Mouse (Mus musculus) heart, adult 2 months (tissue): ENCODE data around the gene Smim1. TPM values are rescaled to one million over a fixed set of nuclear protein-coding genes. Genes with fewer than 3 reads are reported as not detected.
A peak's percentile ranks its signal among the peaks of the same experiment; 100 is the strongest.

Experiments used
- DNase-seq, 2 experiments: peaks; one replicate each; pipeline ENCODE4 v3.0.0; 2021
- H3K27ac ChIP-seq: fragments of 200-600 bp; 2 replicates; pipeline ENCODE4 v1.8.1; 2022
- H3K27me3 ChIP-seq: fragments of 200-500 bp; 2 replicates; pipeline ENCODE4 v1.6.1; 2012; ENCODE audit warnings: mild to moderate bottlenecking, low read length, inconsistent platforms, mixed read lengths; ENCODE audit not compliant: control insufficient read depth, insufficient read depth
- H3K36me3 ChIP-seq: fragments of 200-500 bp; 2 replicates; pipeline ENCODE4 v1.6.1; 2012; ENCODE audit warnings: low read length, inconsistent platforms; ENCODE audit not compliant: control insufficient read depth, insufficient read depth
- H3K4me1 ChIP-seq: fragments of 200-500 bp; 2 replicates; pipeline ENCODE4 v1.6.1; 2011; ENCODE audit warnings: low read length; ENCODE audit not compliant: control insufficient read depth, insufficient read depth
- H3K4me3 ChIP-seq: fragments of 200-600 bp; 2 replicates; pipeline ENCODE4 v1.8.1; 2022
- H3K79me2 ChIP-seq: fragments of 200-500 bp; replicated peaks from 2 replicates; pipeline ENCODE4 v1.6.1; 2012; ENCODE audit warnings: mild to moderate bottlenecking, inconsistent platforms, low read length, moderate library complexity, mixed read lengths; ENCODE audit not compliant: control insufficient read depth, insufficient read depth
- H3K9ac ChIP-seq: fragments of 200-500 bp; 2 replicates; pipeline ENCODE4 v1.6.1; 2012; ENCODE audit warnings: low read depth, mild to moderate bottlenecking, control low read depth, inconsistent platforms, low read length, mixed read lengths
- CTCF ChIP-seq: fragments of 200-600 bp; IDR thresholded peaks from 2 replicates; pipeline ENCODE4 v1.8.1; 2022; ENCODE audit warnings: antibody characterized with exemption, mild to moderate bottlenecking, moderate library complexity
- EP300 ChIP-seq: fragments of 200-500 bp; IDR thresholded peaks from 2 replicates; pipeline ENCODE4 v1.6.1; 2011; ENCODE audit warnings: low read depth, low read length, control low read depth; ENCODE audit not compliant: insufficient read depth
- POLR2A ChIP-seq: fragments of 200-500 bp; IDR thresholded peaks from 2 replicates; pipeline ENCODE4 v1.6.1; 2011; ENCODE audit warnings: mild to moderate bottlenecking, low read depth, low read length, control low read depth; ENCODE audit not compliant: insufficient read depth
- WGBS: fragments of 180-500 bp; shearing (Covaris S2); methylation state at CpG from one replicate; pipeline ENCODE4 v1.1.7; 2018; 5-methylcytosine and 5-hydroxymethylcytosine counted together
- intact Hi-C: fragments of 180-260 bp; cut with DNase I; formaldehyde crosslinking; loops from one replicate; pipeline ENCODE4 v1.15.1; 2025
- polyA plus RNA-seq: library from polyadenylated mRNA; depleted of rRNA; stranded (reverse); fragments of >200 nt; gene quantifications from 2 replicates; pipeline ENCODE4 v1.2.3, GENCODE M21; 2012
- total RNA-seq, 2 experiments: library from RNA; stranded (reverse); gene quantifications; 2 replicates each; pipeline ENCODE4 v1.2.3; 2021

Smim1 gene
- total and polyA plus RNA-seq, 3 experiments = 5.7 to 24.7 (median 7.8) TPM

GRCm38 (mm10) chr4:154057696-154058095, 31.7 kb upstream of the Smim1 start:
- no peaks in the 10 kb centered on the region; the same call in 1 of the 2 replicates for H3K4me1 ChIP-seq
- H3K36me3 ChIP-seq = no peaks in the 10 kb centered on the region
- TF ChIP-seq POLR2A (no peak), CTCF (no peak), EP300 (no peak)
- 45% methylated on average over 4 of the region's 4 CpGs for WGBS
- intact Hi-C loops = no loop called here
- no peaks in the 10 kb centered on the region for H3K27me3 ChIP-seq
- no peak for DNase-seq
- no peak overlapping the region for H3K4me3 ChIP-seq
- no peaks in the 10 kb centered on the region for H3K79me2 ChIP-seq
- no peak overlapping the region for H3K27ac ChIP-seq
- no peak overlapping the region for H3K9ac ChIP-seq

GRCm38 (mm10) chr4:154056661-154057060, 30.6 kb upstream of the Smim1 start:
- intact Hi-C loops = no loop called here
- Histone ChIP-seq H3K9ac (no peak overlapping the region), H3K4me3 (no peak overlapping the region), H3K79me2 (no peaks in the 10 kb centered on the region), H3K27ac (no peak overlapping the region), H3K27me3 (no peaks in the 10 kb centered on the region), H3K4me1 (no peaks in the 10 kb centered on the region; the same call in 1 of the 2 replicates), H3K36me3 (no peaks in the 10 kb centered on the region)
- peak in 1 of 2 experiments; percentile 18 for DNase-seq
- TF ChIP-seq CTCF = no peak
- TF ChIP-seq EP300 = no peak
- no peak for TF ChIP-seq POLR2A
- WGBS = 21% methylated on average over 2 of the region's 2 CpGs

GRCm38 (mm10) chr4:154056046-154056445, 30.0 kb upstream of the Smim1 start:
- no peak for DNase-seq
- TF ChIP-seq POLR2A (no peak), EP300 (no peak), CTCF (no peak)
- H3K36me3 ChIP-seq = no peaks in the 10 kb centered on the region
- no peak overlapping the region for H3K9ac ChIP-seq
- H3K4me1 ChIP-seq = no peaks in the 10 kb centered on the region; the same call in 1 of the 2 replicates
- H3K4me3 ChIP-seq = no peak overlapping the region
- no peaks in the 10 kb centered on the region for H3K79me2 ChIP-seq
- intact Hi-C loops = no loop called here
- WGBS = 52% methylated on average over 2 of the region's 2 CpGs
- no peaks in the 10 kb centered on the region for H3K27me3 ChIP-seq
- no peak overlapping the region for H3K27ac ChIP-seq

GRCm38 (mm10) chr4:154055482-154055881, 29.5 kb upstream of the Smim1 start:
- H3K79me2 ChIP-seq = no peaks in the 10 kb centered on the region
- 70% methylated on average over 7 of the region's 7 CpGs for WGBS
- no peaks in the 10 kb centered on the region for H3K27me3 ChIP-seq
- TF ChIP-seq EP300 (no peak), CTCF (no peak), POLR2A (no peak)
- peak; percentile 22 to 27 for DNase-seq
- H3K4me1 ChIP-seq = no peaks in the 10 kb centered on the region; the same call in 1 of the 2 replicates
- H3K9ac ChIP-seq = no peak overlapping the region
- no peaks in the 10 kb centered on the region for H3K36me3 ChIP-seq
- intact Hi-C loops = no loop called here
- no peak overlapping the region for H3K4me3 ChIP-seq
- no peak overlapping the region for H3K27ac ChIP-seq

- TF ChIP-seq EP300 = no peak
- 0 out of 2 replicates have a peak, but pooled peaks have one; percentile 8 for TF ChIP-seq CTCF
- Histone ChIP-seq H3K36me3 (no peaks in the 10 kb centered on the region), H3K27ac (no peak overlapping the region), H3K79me2 (no peaks in the 10 kb centered on the region; the same call in 1 of the 2 replicates), H3K9ac (no peak overlapping the region), H3K27me3 (no peaks in the 10 kb centered on the region), H3K4me1 (no peaks in the 10 kb centered on the region; the same call in 1 of the 2 replicates), H3K4me3 (no peak overlapping the region)
- intact Hi-C loops = no loop called here
- no peak for DNase-seq
- 43% methylated on average over 4 of the region's 4 CpGs for WGBS
Observed at GRCm38 (mm10) chr4:154053065-154053464, 27.0 kb upstream of the Smim1 start.

- DNase-seq = no peak
- 84% methylated on average over 3 of the region's 3 CpGs for WGBS
- no peaks in the 10 kb centered on the region; the same call in 1 of the 2 replicates for H3K79me2 ChIP-seq
- no peaks in the 10 kb centered on the region for H3K36me3 ChIP-seq
- no peak overlapping the region for H3K4me3 ChIP-seq
- no peak overlapping the region for H3K9ac ChIP-seq
- no peak for TF ChIP-seq EP300
- TF ChIP-seq POLR2A = no peak
- no peak for TF ChIP-seq CTCF
- no peak overlapping the region for H3K27ac ChIP-seq
- intact Hi-C loops = no loop called here
- no peaks in the 10 kb centered on the region for H3K27me3 ChIP-seq
- H3K4me1 ChIP-seq = no peaks in the 10 kb centered on the region; the same call in 1 of the 2 replicates
Observed at GRCm38 (mm10) chr4:154051401-154051800, 25.4 kb upstream of the Smim1 start.
